Mouse (Mus musculus) hindbrain, embryonic 16.5 days (tissue): ENCODE data around the gene Hist1h2an. TPM values are rescaled to one million over a fixed set of nuclear protein-coding genes. Genes with fewer than 3 reads are reported as not detected.
"Not testable (repeated sequence)": the region's sequence is repeated elsewhere in the genome, so short reads cannot be mapped to it uniquely, and the experiment has no call there.

ENCODE experiments used
- ATAC-seq: fragments of 200-750 bp; cut with Nextera tagmentation; 2 replicates; pipeline ENCODE4 v1.8.0; 2017; ENCODE audit warnings: moderate TSS enrichment, moderate library complexity
- H3K27ac ChIP-seq: fragments of 300-500 bp; sonication (generic); 2 replicates; pipeline ENCODE4 v1.5.1; 2014; ENCODE audit warnings: low read depth, mild to moderate bottlenecking, control low read depth, low read length, moderate library complexity
- H3K27me3 ChIP-seq: fragments of 300-500 bp; sonication (generic); replicated peaks from 2 replicates; pipeline ENCODE4 v1.6.1; 2014; ENCODE audit warnings: low read length; ENCODE audit not compliant: control insufficient read depth, insufficient read depth
- H3K36me3 ChIP-seq: fragments of 300-500 bp; sonication (generic); 2 replicates; pipeline ENCODE4 v1.6.1; 2014; ENCODE audit warnings: mild to moderate bottlenecking, low read length, moderate library complexity, mixed read lengths; ENCODE audit not compliant: control insufficient read depth, insufficient read depth
- H3K4me1 ChIP-seq: fragments of 300-500 bp; sonication (generic); 2 replicates; pipeline ENCODE4 v1.6.1; 2014; ENCODE audit warnings: low read depth, low read length; ENCODE audit not compliant: control insufficient read depth, insufficient read depth
- H3K4me2 ChIP-seq: fragments of 300-500 bp; sonication (generic); 2 replicates; pipeline ENCODE4 v1.6.1; 2014; ENCODE audit warnings: mild to moderate bottlenecking, low read length, control low read depth, moderate library complexity
- H3K4me3 ChIP-seq: fragments of 300-500 bp; sonication (generic); 2 replicates; pipeline ENCODE4 v1.5.1; 2014; ENCODE audit warnings: mild to moderate bottlenecking, low read length, control low read depth, moderate library complexity
- H3K9ac ChIP-seq: fragments of 300-500 bp; sonication (generic); 2 replicates; pipeline ENCODE4 v1.6.1; 2014; ENCODE audit warnings: low read depth, mild to moderate bottlenecking, control low read depth, low read length, moderate library complexity
- H3K9me3 ChIP-seq: fragments of 300-500 bp; sonication (generic); 2 replicates; pipeline ENCODE4 v1.6.1; 2014; ENCODE audit warnings: mild to moderate bottlenecking, low read length, moderate library complexity; ENCODE audit not compliant: control insufficient read depth
- WGBS: fragments of 180-500 bp; shearing (Covaris S2); extraction: QIAGEN DNeasy Blood & Tissue Kit; methylation state at CpG from one replicate; pipeline ENCODE4 v1.1.7; 2014; 5-methylcytosine and 5-hydroxymethylcytosine counted together
- polyA plus RNA-seq: library from polyadenylated mRNA; unstranded; fragments of >200 nt; fragmentation: Nextera tagmentation; extraction: Ambion mirVana; gene quantifications from 2 replicates; pipeline ENCODE4 v1.2.1, GENCODE M21; 2015

Hist1h2an gene
- polyA plus RNA-seq, 1 experiment from 2014 or later, result not detected

DNA sequence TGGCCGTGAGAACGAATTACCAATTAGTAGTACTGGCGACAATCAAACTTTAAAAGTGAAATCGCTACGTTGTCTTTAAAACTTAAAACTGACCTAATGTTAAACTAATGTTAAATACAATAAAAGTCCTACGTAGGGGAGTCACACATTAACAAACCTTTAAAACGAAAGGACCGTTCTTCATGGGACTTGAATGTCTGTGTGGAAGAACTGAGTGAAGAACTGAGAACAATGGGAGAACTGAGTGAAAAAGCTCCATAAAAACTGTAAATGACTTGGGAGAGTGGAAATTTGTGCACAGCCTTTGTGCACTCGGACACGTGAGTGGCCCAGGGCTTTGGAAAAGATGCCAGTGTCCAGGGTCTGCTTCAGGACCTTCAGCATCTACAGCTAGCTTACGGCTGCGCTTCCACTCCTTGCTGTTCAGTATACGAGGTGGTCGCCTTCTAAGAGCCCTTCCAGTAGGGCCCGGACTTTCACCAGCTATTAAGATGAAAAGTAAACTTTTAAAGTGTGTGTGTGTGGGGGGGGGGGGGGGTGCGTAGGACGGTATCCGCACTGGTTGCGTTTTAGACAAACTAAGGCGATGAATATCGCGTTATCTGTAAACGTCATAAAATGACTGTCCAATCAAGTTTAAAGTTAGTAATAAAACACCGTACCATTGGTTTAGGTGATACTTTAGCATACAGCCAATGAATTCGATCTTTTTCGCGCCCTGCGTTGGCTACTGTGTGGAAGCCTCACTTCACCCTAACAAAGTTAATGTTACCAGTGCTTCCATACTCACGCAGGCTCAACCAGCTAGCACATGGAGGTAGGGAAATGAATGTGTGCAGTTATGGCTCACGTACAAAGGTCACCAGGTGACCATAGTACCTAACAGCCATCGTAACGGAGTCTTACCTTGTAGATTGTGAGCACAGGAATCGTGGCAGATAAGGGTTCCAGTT lies 7.9 kb downstream of the Hist1h2an start:
- 0 out of 2 replicates have a peak, but pooled peaks cover 2% of the 10 kb centered on the region for H3K27me3 ChIP-seq
- H3K4me3 ChIP-seq, result peak overlapping the region; percentile 58
- no peaks in the 10 kb centered on the region for H3K9me3 ChIP-seq
- peak; percentile 97 for ATAC-seq
- no peaks in the 10 kb centered on the region for H3K36me3 ChIP-seq
- peak overlapping the region; percentile 66 for H3K9ac ChIP-seq
- 5% methylated on average over 32 of the region's 33 CpGs for WGBS
- peak overlapping the region; percentile 90 for H3K4me2 ChIP-seq
- H3K27ac ChIP-seq, result peak overlapping the region; percentile 55
- peaks cover 26% of the 10 kb centered on the region for H3K4me1 ChIP-seq

DNA sequence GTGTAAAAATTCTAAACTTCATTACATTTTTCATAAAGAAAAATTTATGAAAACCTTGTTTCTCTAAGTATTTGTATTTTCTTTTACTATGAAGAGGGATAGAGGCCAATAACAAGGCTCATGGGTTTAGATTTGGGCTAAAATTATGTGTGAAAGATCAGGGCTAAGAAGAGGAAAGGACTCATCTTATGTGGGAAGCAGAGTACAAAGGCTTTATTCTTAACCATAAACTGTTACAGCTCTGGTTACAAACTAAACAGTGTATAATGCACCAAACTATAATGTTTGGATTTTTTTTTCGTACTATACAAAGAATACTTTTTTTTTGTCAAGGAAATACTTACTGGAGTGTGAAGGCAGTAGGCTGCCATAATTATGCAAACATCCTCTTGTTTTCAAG lies 31.3 kb downstream of the Hist1h2an start:
- 55% methylated on average over 1 of the region's 1 CpGs for WGBS
- ATAC-seq, result no peak
- no peak overlapping the region for H3K4me2 ChIP-seq

DNA sequence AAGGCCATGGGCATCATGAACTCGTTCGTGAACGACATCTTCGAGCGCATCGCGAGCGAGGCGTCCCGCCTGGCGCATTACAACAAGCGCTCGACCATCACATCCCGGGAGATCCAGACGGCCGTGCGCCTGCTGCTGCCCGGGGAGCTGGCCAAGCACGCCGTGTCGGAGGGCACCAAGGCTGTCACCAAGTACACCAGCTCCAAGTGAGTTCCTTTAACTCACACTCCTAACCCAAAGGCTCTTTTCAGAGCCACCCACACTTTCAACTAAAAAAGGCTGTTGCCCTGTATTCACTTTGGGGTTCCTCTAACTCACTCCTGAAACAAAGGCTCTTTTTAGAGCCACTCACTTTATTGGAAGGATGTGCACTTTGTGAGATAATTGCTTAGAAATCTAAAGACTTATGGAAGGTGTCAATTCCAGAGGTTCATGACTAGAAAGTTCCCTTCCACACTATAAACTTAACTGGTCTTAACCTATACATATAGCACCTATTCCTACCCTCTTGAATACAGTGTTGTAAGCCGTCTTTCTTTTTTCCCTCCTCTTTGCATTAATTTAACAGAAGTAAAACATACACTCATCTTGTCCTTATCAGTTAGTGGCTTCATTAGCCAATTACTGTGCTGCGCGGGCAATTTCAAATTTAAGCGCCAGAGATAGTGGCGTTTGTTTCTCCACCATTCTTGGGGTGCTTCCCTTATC lies 32.6 kb downstream of the Hist1h2an start:
- not testable (repeated sequence) for ATAC-seq, H3K9me3 ChIP-seq, H3K36me3 ChIP-seq, H3K27me3 ChIP-seq
- H3K9ac ChIP-seq, result peak overlapping the region; percentile 43
- H3K27ac ChIP-seq, result peak overlapping the region; percentile 77
- H3K4me2 ChIP-seq, result peak overlapping the region; percentile 82
- peaks cover 13% of the 10 kb centered on the region for H3K4me1 ChIP-seq
- H3K4me3 ChIP-seq, result peak overlapping the region; percentile 48
- WGBS, result under 1% methylated on average over 15 of the region's 26 CpGs

More for the DNA sequence above, 31.3 kb downstream of the Hist1h2an start:
- Histone ChIP-seq H3K4me1 (peaks cover 10% of the 10 kb centered on the region), H3K9me3 (no peaks in the 10 kb centered on the region), H3K9ac (no peak overlapping the region), H3K36me3 (no peaks in the 10 kb centered on the region), H3K27me3 (no peaks in the 10 kb centered on the region), H3K4me3 (no peak overlapping the region), H3K27ac (no peak overlapping the region)

DNA sequence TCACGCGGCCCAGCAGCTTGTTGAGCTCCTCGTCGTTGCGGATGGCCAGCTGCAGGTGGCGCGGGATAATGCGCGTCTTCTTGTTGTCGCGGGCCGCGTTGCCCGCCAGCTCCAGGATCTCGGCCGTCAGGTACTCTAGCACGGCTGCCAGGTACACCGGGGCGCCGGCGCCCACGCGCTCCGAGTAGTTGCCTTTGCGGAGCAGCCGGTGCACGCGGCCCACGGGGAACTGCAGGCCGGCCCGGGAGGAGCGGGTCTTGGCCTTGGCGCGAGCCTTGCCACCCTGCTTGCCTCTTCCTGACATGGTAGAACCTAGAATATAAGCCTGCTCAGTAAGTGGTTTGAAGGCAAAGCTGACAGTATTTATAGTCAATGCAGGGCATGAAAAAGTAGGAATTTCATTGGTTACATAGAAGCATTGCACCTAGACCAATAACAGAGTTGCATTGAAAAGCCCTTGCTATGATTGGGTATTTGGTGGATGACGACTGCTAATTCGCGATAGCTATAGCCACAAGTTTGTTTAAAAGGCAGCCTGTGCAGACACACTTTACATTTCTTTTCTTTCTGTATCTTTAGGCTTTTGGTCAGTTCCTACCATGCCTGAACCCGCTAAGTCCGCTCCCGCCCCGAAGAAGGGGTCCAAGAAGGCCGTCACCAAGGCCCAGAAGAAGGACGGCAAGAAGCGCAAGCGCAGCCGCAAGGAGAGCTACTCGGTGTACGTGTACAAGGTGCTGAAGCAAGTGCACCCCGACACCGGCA lies 33.3 kb downstream of the Hist1h2an start, which contains the start of the genes Hist1h2ak and Hist1h2bn:
Hist1h2ak (minus strand) TSS at position 304 of the 762 bp plus-strand sequence.
Hist1h2bn (plus strand) TSS at position 600 of the 762 bp plus-strand sequence.
- H3K36me3 ChIP-seq, H3K27me3 ChIP-seq, H3K9me3 ChIP-seq: not testable (repeated sequence)
- Histone ChIP-seq H3K27ac (peak within 1 kb of the TSS; percentile 88), H3K9ac (peak within 1 kb of the TSS; percentile 63), H3K4me3 (peak within 1 kb of the TSS; percentile 48), H3K4me1 (peaks cover 18% of the 10 kb centered on the region), H3K4me2 (peak within 1 kb of the TSS; percentile 82)
- peak; percentile 97 for ATAC-seq
- under 1% methylated on average over 35 of the region's 50 CpGs for WGBS

DNA sequence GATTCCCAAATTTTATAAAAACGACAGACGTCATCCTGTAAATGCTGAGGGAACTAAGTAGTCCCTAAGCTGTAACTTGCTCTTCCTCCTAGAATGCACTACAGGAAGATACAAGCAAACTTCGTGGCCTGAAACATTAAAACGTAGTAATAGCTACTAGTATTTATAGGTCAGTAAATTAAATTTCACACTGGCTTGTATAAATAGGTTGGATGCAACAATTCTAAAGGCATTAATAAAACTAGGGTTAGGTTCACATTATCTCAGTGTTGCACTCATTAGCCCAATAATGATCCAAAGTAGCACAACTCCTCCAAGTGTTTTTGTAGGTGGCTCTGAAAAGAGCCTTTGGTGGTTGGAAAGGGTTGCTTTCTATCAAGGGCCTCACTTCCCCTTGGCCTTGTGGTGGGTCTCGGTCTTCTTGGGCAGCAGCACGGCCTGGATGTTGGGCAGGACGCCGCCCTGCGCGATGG lies 33.9 kb downstream of the Hist1h2an start:
- Histone ChIP-seq H3K36me3 (no peaks in the 10 kb centered on the region), H3K27me3 (no peaks in the 10 kb centered on the region), H3K9ac (peak overlapping the region; percentile 63), H3K4me1 (peaks cover 18% of the 10 kb centered on the region), H3K9me3 (no peaks in the 10 kb centered on the region), H3K27ac (peak overlapping the region; percentile 88), H3K4me3 (peak overlapping the region; percentile 48), H3K4me2 (peak overlapping the region; percentile 82)
- 4% methylated on average over 10 of the region's 10 CpGs for WGBS
- no peak for ATAC-seq

GRCm38 (mm10) chr13:21752356-21752755 lies 34.7 kb downstream of the Hist1h2an start:
- WGBS, result 50% methylated on average over 3 of the region's 3 CpGs
- no peak overlapping the region for H3K27ac ChIP-seq
- H3K4me2 ChIP-seq, result no peak overlapping the region

GRCm38 (mm10) chr13:21751827-21752226 lies 35.2 kb downstream of the Hist1h2an start:
- no peak for ATAC-seq
- H3K27ac ChIP-seq, result no peak overlapping the region
- no peak overlapping the region for H3K4me2 ChIP-seq
- WGBS, result 80% methylated on average over 3 of the region's 3 CpGs
- no peak overlapping the region for H3K4me3 ChIP-seq
- H3K36me3 ChIP-seq, result no peaks in the 10 kb centered on the region
- H3K9me3 ChIP-seq, result no peaks in the 10 kb centered on the region
- H3K9ac ChIP-seq, result no peak overlapping the region
- H3K27me3 ChIP-seq, result no peaks in the 10 kb centered on the region
- peaks cover 18% of the 10 kb centered on the region for H3K4me1 ChIP-seq

More at GRCm38 (mm10) chr13:21752356-21752755, 34.7 kb downstream of the Hist1h2an start:
- Histone ChIP-seq H3K4me3 (no peak overlapping the region), H3K9ac (no peak overlapping the region), H3K36me3 (no peaks in the 10 kb centered on the region), H3K9me3 (no peaks in the 10 kb centered on the region), H3K4me1 (peaks cover 18% of the 10 kb centered on the region), H3K27me3 (no peaks in the 10 kb centered on the region)
- no peak for ATAC-seq

- Histone ChIP-seq H3K4me3 (no peak overlapping the region), H3K4me2 (no peak overlapping the region), H3K36me3 (no peaks in the 10 kb centered on the region), H3K4me1 (peaks cover 18% of the 10 kb centered on the region), H3K27ac (no peak overlapping the region), H3K9ac (no peak overlapping the region), H3K27me3 (no peaks in the 10 kb centered on the region), H3K9me3 (no peaks in the 10 kb centered on the region)
- no peak for ATAC-seq
These were observed 35.6 kb downstream of the Hist1h2an start for GRCm38 (mm10) chr13:21751417-21751816.
